Mouse (Mus musculus): ENCODE results near the gene Mrc1. TPM values are rescaled to one million over a fixed set of nuclear protein-coding genes. Genes with fewer than 3 reads are reported as not detected.

Gene Mrc1
- total RNA-seq, 2 experiments from 2014 or later = 7.1 to 7.5 TPM

Small RNAs within 50 kb of the gene (microRNA-seq; reads per million reads assigned to microRNA genes)
- 2.9 to 4.1 reads per million in 2 experiments for gene Mir511

Other genes starting within 250 kb of the Mrc1 start
- gene Hacd1, start 173.3 kb upstream of the Mrc1 start, total RNA-seq (2021) = 10 to 100 TPM; 33.2 to 36.2 TPM
- gene Stam, start 155.3 kb upstream of the Mrc1 start, total RNA-seq (2021) = 100 to 1,000 TPM; 108 to 110 TPM
- under 1 TPM; 0.09 to 0.20 TPM for gene Tmem236, start 54.9 kb upstream of the Mrc1 start, total RNA-seq (2021)
- gene Slc39a12, start 158.9 kb downstream of the Mrc1 start, total RNA-seq (2021) = 10 to 100 TPM; 28.1 to 31.1 TPM